Mouse (Mus musculus) right cerebral cortex, postnatal 14 days (tissue): ENCODE measurements around the gene Anapc16.
"Not testable (repeated sequence)": the region's sequence is repeated elsewhere in the genome, so short reads cannot be mapped to it uniquely, and the experiment has no call there.

Experiments
- DNase-seq: peaks from one replicate; pipeline ENCODE4 v3.0.0; 2022

Anapc16 gene

GRCm38 (mm10) chr10:59999057-59999456, 3.9 kb downstream of the Anapc16 start:
- DNase-seq = no peak

GRCm38 (mm10) chr10:59997591-59997990, 5.3 kb downstream of the Anapc16 start:
- no peak for DNase-seq

- no peak for DNase-seq
Measured at GRCm38 (mm10) chr10:59995889-59996288, 7.0 kb downstream of the Anapc16 start.

- DNase-seq = not testable (repeated sequence)
Measured at GRCm38 (mm10) chr10:59993813-59994212, 9.1 kb downstream of the Anapc16 start.

- DNase-seq = no peak
Measured at GRCm38 (mm10) chr10:59992024-59992423, 10.9 kb downstream of the Anapc16 start.

GRCm38 (mm10) chr10:59991262-59991880, 11.6 kb downstream of the Anapc16 start:
- DNase-seq = no peak

GRCm38 (mm10) chr10:59990393-59990792, 12.5 kb downstream of the Anapc16 start:
- no peak for DNase-seq

GRCm38 (mm10) chr10:59988036-59988435, 14.9 kb downstream of the Anapc16 start:
- no peak for DNase-seq

- no peak for DNase-seq
Measured at GRCm38 (mm10) chr10:59982379-59982873, 20.5 kb downstream of the Anapc16 start.

- no peak for DNase-seq
Measured at GRCm38 (mm10) chr10:59981792-59982191, 21.1 kb downstream of the Anapc16 start.

- DNase-seq = no peak
Measured at GRCm38 (mm10) chr10:59981336-59981735, 21.6 kb downstream of the Anapc16 start.

GRCm38 (mm10) chr10:59980815-59981244, 22.1 kb downstream of the Anapc16 start:
- DNase-seq = no peak

- peak; percentile 40 for DNase-seq
Measured at GRCm38 (mm10) chr10:59978873-59979743, 23.8 kb downstream of the Anapc16 start.

GRCm38 (mm10) chr10:59978401-59978800, 24.5 kb downstream of the Anapc16 start:
- DNase-seq = no peak

- no peak for DNase-seq
Measured at GRCm38 (mm10) chr10:59977715-59978343, 25.1 kb downstream of the Anapc16 start.

- no peak for DNase-seq
Measured at GRCm38 (mm10) chr10:59977141-59977540, 25.8 kb downstream of the Anapc16 start.

GRCm38 (mm10) chr10:59974786-59975185, 28.1 kb downstream of the Anapc16 start:
- DNase-seq = no peak

- DNase-seq = no peak
Measured at GRCm38 (mm10) chr10:59974191-59974664, 28.7 kb downstream of the Anapc16 start.

GRCm38 (mm10) chr10:59973400-59973799, 29.5 kb downstream of the Anapc16 start:
- DNase-seq = no peak

GRCm38 (mm10) chr10:59972999-59973398, 29.9 kb downstream of the Anapc16 start:
- DNase-seq = no peak

GRCm38 (mm10) chr10:59972534-59972933, 30.4 kb downstream of the Anapc16 start:
- no peak for DNase-seq

- no peak for DNase-seq
Measured at GRCm38 (mm10) chr10:59971813-59972212, 31.1 kb downstream of the Anapc16 start.

- DNase-seq = no peak
Measured at GRCm38 (mm10) chr10:59970450-59971062, 32.4 kb downstream of the Anapc16 start.
